Mouse (Mus musculus) spleen, postnatal 0 days (tissue): ENCODE results near the gene Olfr18. TPM values are rescaled to one million over a fixed set of nuclear protein-coding genes. Genes with fewer than 3 reads are reported as not detected.

Experiments
- polyA plus RNA-seq: library from polyadenylated mRNA; unstranded; fragments of >200 nt; fragmentation: Nextera tagmentation; extraction: Ambion mirVana; gene quantifications from 2 replicates; pipeline ENCODE4 v1.2.1, GENCODE M21; 2015

Olfr18 gene
- 0.04 TPM in 1 of 2 replicates, not detected in the other for polyA plus RNA-seq

GRCm38 (mm10) chr9:20335994-20336393 lies at the start of gene Olfr18:
Olfr18 (minus strand) TSS chr9:20336094.

GRCm38 (mm10) chr9:20384532-20385342 lies 48.8 kb upstream of the Olfr18 start, which contains the start of gene Zfp560:
Zfp560 (minus strand) TSS chr9:20385177.

GRCm38 (mm10) chr9:20298232-20298631 lies 37.7 kb downstream of the Olfr18 start, which contains the start of gene Olfr873:
Olfr873 (plus strand) TSS chr9:20298532.

DNA sequence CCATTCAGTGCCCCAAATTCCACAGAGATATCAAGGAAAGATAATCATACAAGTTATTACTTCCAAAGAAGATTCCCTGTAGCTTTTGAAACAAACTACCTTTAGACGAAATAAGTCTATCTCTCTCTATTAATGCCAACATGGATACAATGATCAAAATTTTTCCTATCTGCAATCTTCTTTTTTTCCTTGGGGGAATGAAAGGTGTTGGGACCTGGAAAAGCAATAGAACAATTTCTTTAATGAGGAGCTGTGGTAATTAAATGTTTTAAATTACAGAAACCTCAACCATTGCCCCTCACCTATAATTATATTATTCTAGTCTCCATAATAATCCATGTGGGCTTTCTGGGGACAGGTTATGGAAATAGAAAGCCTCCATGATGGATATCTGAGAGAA lies 53.8 kb downstream of the Olfr18 start, which contains the start of gene Olfr39:
Gene Olfr39 (plus strand): TSS at position 301 of the 400 bp plus-strand sequence.

Other genes starting within 250 kb of the Olfr18 start
- gene Olfr868, start 237.5 kb downstream of the Olfr18 start, polyA plus RNA-seq = not detected in 2 replicates
- gene Olfr869, start 207.1 kb downstream of the Olfr18 start, polyA plus RNA-seq = not detected in 2 replicates
- gene Olfr870, start 162.0 kb downstream of the Olfr18 start, polyA plus RNA-seq = not detected in 2 replicates
- gene Olfr871, start 123.9 kb downstream of the Olfr18 start, polyA plus RNA-seq = not detected in 2 replicates
- not detected in 2 replicates for gene Olfr872, start 99.0 kb downstream of the Olfr18 start, polyA plus RNA-seq
- not detected in 2 replicates for gene Olfr39, start 53.7 kb downstream of the Olfr18 start, polyA plus RNA-seq
- gene Olfr873, start 37.6 kb downstream of the Olfr18 start, polyA plus RNA-seq = not detected in 2 replicates
- gene Zfp560, start 49.1 kb upstream of the Olfr18 start, polyA plus RNA-seq = 25.5 and 28.8 TPM in 2 replicates
- 5.4 and 6.0 TPM in 2 replicates for gene Zfp26, start 124.1 kb upstream of the Olfr18 start, polyA plus RNA-seq
- gene Zfp426, start 156.7 kb upstream of the Olfr18 start, polyA plus RNA-seq = 8.0 and 9.2 TPM in 2 replicates
- gene Zfp266, start 185.3 kb upstream of the Olfr18 start, polyA plus RNA-seq = 21.5 and 27.0 TPM in 2 replicates
- 3.9 and 6.3 TPM in 2 replicates for gene Zfp846, start 245.2 kb upstream of the Olfr18 start, polyA plus RNA-seq